ENCODE assay signal across 8 mouse cellular contexts in the genomic region with DNA sequence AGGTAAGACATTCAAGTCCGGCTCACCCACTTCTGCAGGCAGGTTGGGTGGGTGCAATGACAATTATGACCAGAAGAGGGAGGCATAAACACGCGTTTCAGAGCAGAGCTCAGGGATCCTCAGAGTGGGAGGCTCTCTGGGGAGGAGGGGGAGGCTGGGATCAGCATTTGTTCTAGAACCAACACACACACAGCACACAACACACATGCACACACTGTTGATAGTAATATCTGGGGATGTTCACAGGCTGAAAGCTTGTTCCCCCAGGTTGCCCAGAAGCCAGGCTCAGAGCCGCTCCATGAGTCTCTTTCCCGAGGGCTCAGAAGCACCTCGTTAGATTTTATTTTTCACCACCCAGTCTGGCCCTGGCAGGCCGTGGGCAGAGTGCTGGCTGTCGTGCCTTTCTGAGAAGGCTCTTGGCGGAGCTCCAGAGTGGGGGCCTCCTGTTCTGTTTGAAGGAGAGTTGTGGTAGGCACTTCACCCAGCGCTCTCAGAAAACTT.
DNase-seq lines count a peak whose midpoint lies in the region; ATAC-seq lines count a peak whose summit lies in the region.

No protein-coding gene starts in this region.

- 44% methylated on average over 10 of the region's 10 CpGs for WGBS in embryonic facial prominence, embryonic 11.5 days
- 28% methylated on average over 10 of the region's 10 CpGs for WGBS in midbrain, embryonic 15.5 days

- no peaks in the 10 kb centered on the region for H3K36me3 ChIP-seq in embryonic facial prominence, embryonic 11.5 days (replicated peaks; ENCODE audit: control insufficient read depth, insufficient read depth, low read depth, low read length)
- no peaks in the 10 kb centered on the region for H3K36me3 ChIP-seq in midbrain, embryonic 15.5 days (replicated peaks)

- no peaks in the 10 kb centered on the region for H3K4me1 ChIP-seq in embryonic facial prominence, embryonic 11.5 days (ENCODE audit: control insufficient read depth, insufficient read depth, low read length)
- peaks cover 11% of the 10 kb centered on the region for H3K4me1 ChIP-seq in midbrain, embryonic 15.5 days

- intact Hi-C loops in left cerebral cortex, postnatal 36 days (cut with DNase I): loop anchor here (2.0 to 10.0 kb wide), 5 partner anchors 59 to 294 kb away; no protein-coding TSS in a partner anchor

- H3K4me3 ChIP-seq in embryonic facial prominence, embryonic 11.5 days (ENCODE audit: low read depth, low read length): no peak overlapping the region
- H3K4me3 ChIP-seq in midbrain, embryonic 15.5 days: no peak overlapping the region

- DNase-seq in 3T3-L1 (ENCODE audit: low read depth, low spot score): peak; percentile 79
- peak; percentile 80 for DNase-seq in adrenal gland, postnatal 14 days
- DNase-seq in embryonic facial prominence, embryonic 11.5 days (ENCODE audit: low spot score): peak; percentile 88
- DNase-seq in kidney, adult 11 months: peak; percentile 49
- DNase-seq in left cerebral cortex, postnatal 36 days (ENCODE audit: low spot score in 2 of 2): peak; percentile 90 to 91
- peak; percentile 51 to 66 for DNase-seq in spleen, postnatal 10 days (ENCODE audit: low spot score in 2 of 2)

- ATAC-seq in embryonic facial prominence, embryonic 11.5 days (replicated peaks; ENCODE audit: insufficient number of reproducible peaks, low FRiP score, low TSS enrichment, low read depth): peak; percentile 45; the same call in 1 of the 2 replicates
- ATAC-seq in granulocyte monocyte progenitor cell, adult 5-6 weeks (replicated peaks; ENCODE audit: poor library complexity, severe bottlenecking): peak; percentile 67
- ATAC-seq in midbrain, embryonic 15.5 days (replicated peaks): peak; percentile 75

- no peak overlapping the region for H3K27ac ChIP-seq in embryonic facial prominence, embryonic 11.5 days (replicated peaks; ENCODE audit: low read depth, low read length)
- no peak overlapping the region for H3K27ac ChIP-seq in midbrain, embryonic 15.5 days

- no peaks in the 10 kb centered on the region for H3K9me3 ChIP-seq in embryonic facial prominence, embryonic 11.5 days (replicated peaks; ENCODE audit: control insufficient read depth, low read length)
- H3K9me3 ChIP-seq in midbrain, embryonic 15.5 days: no peaks in the 10 kb centered on the region

- H3K9ac ChIP-seq in embryonic facial prominence, embryonic 11.5 days (replicated peaks; ENCODE audit: low read length): no peak overlapping the region
- H3K9ac ChIP-seq in midbrain, embryonic 15.5 days: no peak overlapping the region

- H3K4me2 ChIP-seq in embryonic facial prominence, embryonic 11.5 days (ENCODE audit: low read depth, low read length): no peak overlapping the region
- H3K4me2 ChIP-seq in midbrain, embryonic 15.5 days: no peak overlapping the region

- no peaks in the 10 kb centered on the region for H3K27me3 ChIP-seq in embryonic facial prominence, embryonic 11.5 days (ENCODE audit: control insufficient read depth, insufficient read depth, low read length)
- H3K27me3 ChIP-seq in midbrain, embryonic 15.5 days (replicated peaks): no peaks in the 10 kb centered on the region
